Mouse (Mus musculus): Measurements from ENCODE around the gene Emc4.

Gene Emc4

DNA sequence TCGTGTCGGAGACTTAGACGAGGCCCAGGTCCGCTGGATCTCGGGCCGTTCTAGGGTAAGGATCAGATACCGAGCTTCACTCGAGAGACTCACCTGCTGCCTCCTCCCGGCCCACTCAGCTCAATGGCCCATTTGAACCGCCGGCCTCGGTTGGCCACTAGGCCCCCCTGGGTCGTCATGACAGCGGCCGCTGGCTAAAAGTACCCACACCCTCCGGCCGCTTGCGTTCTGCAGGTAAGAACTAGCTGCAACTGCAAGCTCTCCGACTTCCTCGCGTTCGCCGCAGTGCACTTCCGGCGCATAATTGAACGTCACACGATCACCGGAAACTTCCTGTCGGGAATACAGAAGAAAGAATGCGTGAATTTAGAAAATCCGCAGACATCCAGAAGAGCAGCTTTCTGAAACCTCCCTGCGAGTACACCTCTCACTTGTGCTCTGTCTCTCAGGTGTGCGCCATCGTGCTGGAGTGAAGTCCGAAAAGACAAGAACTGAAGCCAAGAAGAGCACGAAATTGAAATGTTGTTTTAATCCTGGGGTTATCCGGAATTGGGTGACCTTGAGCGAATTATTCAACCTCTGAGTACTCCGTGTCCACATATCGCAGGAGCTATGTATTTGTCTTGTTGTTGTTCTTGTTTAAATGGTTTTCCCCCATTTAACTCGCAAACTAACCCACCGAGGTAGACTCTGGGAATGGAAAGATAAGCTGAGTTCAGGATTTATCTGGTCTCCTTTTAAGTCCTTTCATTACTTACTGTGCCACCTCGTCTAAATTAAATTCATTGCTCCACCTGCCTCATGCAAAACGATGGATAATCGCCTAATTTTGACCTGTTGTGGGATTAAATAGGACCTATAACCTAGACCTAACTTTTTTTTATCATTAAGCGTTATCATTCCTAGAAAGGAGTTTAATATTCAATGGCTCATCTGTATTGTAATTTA, at the start of gene Emc4:
Emc4 (minus strand) TSS at position 302 of the 948 bp plus-strand sequence.
- peak; percentile 69 for DNase-seq (ENCODE audit: low spot score)

- DNase-seq (ENCODE audit: low spot score), result no peak
These were observed 39.2 kb upstream of the Emc4 start for GRCm38 (mm10) chr2:112407030-112407429.

DNA sequence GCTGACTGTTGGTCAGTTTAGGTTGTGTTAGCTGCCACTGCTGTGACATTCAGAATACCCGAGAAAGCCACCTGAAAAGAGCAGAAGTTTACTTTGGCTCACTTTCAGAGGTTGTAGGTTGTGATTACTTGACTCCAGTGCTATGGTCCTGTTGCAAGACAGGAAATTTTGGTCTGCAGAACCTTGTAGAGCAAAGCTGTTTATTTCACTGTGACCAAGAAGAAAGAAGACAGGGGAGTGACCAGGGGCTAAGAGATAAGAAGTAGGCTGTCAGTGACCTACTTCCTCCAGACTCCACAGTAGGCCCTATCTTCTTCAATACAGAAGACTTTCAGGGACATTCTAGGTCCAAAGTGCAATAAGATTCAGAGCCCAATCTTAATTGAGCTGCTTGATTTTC, 28.8 kb upstream of the Emc4 start:
- DNase-seq (ENCODE audit: low spot score), result no peak

DNA sequence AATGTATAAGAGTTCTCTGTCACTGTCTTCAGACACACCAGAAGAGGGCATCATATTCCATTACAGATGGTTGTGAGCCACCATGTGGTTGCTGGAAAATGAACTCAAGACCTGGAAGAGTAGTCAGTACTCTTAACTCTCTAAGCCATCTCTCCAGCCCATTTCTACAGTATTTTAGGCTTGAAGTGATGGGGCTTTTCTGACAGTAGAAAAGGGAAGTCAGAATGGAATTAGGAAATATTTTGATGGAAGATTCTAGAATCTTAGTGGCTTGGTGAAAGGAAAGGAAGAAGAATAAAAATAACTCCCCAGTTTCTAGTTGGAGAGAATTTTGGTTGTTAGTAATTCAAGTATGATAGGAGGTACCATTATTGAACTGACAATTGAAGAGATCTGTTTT, 26.1 kb upstream of the Emc4 start:
- no peak for DNase-seq (ENCODE audit: low spot score)

DNA sequence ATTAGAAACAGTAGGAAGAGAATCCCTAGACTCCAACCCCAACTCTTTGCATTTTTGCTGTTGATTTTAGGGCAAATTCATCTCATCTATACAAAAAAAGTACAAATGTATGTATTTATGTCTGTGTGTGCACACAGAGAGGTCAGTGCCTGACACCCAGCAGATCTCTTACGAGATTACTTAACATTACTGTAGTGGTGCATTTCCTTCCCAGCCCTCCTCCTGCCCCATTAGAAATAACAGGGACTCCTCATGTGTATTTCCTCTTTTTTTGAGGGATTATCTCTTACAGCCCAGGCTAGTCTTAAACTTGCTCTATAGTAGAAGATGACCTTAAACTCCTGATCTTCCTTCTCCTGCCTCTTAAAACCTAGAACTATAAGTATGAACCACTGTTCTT, 24.9 kb upstream of the Emc4 start:
- no peak for DNase-seq (ENCODE audit: low spot score)

DNA sequence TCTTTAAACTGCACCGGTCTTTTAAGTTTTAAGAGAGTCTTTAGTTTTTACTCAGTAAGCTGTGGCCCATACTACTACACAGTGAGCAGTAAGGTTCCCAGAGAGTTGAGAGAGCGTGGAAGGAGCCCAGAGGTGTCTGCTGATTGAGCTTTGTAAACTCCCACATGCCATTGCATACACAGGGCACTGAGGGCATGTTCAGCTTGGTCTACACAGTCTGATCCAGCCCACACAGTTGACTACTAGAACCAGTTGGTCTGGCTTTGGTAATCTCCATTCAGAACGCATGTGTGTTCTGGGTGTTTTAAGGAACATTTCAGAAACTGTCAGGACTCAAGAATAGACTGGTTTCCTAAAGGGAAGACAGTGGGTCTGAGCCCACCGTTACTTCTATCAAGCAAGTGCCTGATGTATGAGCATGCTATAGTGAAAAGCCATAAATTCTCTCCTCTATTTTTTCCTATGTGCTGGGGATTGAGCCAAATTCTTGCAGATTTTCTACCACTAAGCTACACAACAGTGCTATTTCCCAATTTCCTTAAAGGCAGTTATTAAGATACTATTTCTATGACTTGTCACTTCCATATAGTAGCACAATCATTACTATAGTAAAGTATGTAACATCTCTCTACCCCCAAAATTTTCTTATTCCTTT, 23.6 kb upstream of the Emc4 start:
- no peak for DNase-seq (ENCODE audit: low spot score)

DNA sequence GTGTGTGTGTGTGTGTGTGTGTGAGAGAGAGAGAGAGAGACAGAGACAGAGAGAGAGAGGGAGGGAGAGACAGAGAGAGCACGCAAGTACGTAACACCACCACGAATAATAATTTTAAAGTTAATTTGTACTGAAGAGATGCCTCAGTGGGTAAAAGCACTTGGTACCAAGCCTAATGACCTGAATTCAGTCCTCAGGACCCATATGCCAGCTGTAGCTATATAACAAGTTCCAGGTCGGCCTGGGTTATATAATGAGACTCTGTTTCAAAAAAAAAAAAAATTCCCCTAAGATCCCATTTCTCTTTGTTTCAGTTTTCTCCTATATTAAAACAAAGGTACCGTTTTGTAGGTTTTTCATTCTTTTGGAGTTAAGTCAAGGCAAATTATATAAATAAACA, 23.0 kb upstream of the Emc4 start:
- no peak for DNase-seq (ENCODE audit: low spot score)

DNA sequence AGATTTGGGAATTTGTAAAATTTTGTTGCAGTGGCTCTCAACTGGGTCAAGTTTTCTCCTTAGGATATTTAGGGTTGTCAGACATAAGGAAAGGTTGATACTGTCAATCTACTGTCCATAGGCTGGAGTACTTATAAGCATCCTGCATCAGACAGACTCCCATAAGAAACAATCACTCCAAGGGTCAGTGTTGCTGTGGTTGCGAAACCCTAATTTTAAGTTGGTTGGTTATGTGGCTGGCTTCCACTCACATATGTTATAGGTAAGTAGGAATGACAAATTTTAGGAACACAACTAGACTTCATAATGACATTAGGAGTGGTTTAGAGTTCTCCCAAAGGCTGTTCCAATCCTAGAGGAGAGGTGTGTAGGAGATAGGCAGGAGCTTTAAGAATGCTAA, 13.4 kb upstream of the Emc4 start:
- DNase-seq (ENCODE audit: low spot score), result no peak

GRCm38 (mm10) chr2:112380131-112380530, 12.3 kb upstream of the Emc4 start:
- no peak for DNase-seq (ENCODE audit: low spot score)

DNA sequence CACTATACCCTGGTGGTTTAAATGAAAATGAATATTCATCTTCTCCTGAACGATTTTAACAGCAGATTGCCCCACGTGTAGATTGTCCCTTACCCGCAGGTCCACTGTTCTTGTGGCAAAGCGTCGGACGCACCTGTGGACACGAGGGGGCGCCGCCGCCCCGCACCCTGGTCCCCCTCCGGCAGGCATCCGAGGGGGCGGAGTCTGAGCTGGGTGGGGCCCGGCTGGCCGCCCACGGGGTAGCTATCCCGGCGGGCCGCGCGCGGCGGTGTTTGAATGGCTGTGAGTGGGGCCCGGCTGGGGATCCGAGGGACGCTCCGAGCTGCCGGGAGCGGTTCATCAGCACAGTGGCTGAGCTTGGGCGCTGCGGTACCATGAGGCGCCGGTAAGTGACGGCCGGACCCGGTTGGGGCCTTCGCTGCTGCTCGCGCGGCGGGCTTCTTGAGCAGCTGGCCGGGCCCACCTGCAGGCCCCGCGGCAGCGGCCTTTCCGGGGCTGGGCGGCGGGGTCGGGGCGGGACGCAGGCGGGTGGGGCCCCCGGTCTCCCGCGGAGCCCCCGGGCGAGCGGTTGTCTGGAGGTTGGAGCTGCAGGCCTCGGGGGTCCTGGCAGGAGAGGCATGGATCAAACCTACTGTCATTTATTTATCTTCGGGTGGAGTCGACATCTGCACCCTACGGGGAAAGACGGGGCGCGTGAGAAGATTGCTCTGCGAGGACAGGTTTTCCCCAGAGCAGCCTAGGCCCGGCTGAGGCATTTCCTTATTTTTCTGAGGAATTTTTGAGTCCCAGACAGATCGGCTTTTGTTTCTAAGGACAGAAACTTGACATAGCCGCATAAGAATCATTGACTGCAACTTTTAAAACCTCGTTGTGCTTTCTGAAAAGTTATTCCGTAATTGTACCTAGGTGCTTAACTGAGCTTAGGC, 11.4 kb upstream of the Emc4 start, which contains the start of gene Katnbl1:
Katnbl1 (plus strand) TSS at position 239 of the 926 bp plus-strand sequence.
- peak; percentile 38 for DNase-seq (ENCODE audit: low spot score)

DNA sequence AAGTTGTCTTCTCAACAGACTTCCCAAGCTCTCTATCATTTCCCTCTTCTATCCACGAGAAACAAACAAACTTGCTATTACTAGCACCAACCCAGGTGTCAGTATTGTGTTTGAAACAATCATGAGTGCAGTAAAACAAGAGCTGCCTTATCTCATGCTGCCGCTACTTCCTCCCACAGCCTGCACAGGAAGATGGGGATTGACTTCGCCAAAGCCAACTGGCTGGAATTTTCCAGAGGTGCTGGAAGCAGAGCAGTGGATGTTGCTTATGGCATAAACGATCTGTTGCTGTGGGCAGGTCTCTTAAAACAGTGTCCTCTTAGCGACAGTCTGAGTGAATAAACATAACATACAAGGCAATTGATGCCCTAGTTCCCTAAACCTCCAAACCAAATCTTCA, 6.8 kb upstream of the Emc4 start:
- DNase-seq (ENCODE audit: low spot score), result no peak

GRCm38 (mm10) chr2:112373141-112373540, 5.3 kb upstream of the Emc4 start:
- DNase-seq (ENCODE audit: low spot score), result no peak

GRCm38 (mm10) chr2:112369941-112370340, 2.1 kb upstream of the Emc4 start:
- DNase-seq (ENCODE audit: low spot score), result no peak

GRCm38 (mm10) chr2:112367222-112367621, 605 bp downstream of the Emc4 start:
- DNase-seq (ENCODE audit: low spot score), result no peak

- no peak for DNase-seq (ENCODE audit: low spot score)
These were observed 7.1 kb downstream of the Emc4 start for GRCm38 (mm10) chr2:112360781-112361169.

DNA sequence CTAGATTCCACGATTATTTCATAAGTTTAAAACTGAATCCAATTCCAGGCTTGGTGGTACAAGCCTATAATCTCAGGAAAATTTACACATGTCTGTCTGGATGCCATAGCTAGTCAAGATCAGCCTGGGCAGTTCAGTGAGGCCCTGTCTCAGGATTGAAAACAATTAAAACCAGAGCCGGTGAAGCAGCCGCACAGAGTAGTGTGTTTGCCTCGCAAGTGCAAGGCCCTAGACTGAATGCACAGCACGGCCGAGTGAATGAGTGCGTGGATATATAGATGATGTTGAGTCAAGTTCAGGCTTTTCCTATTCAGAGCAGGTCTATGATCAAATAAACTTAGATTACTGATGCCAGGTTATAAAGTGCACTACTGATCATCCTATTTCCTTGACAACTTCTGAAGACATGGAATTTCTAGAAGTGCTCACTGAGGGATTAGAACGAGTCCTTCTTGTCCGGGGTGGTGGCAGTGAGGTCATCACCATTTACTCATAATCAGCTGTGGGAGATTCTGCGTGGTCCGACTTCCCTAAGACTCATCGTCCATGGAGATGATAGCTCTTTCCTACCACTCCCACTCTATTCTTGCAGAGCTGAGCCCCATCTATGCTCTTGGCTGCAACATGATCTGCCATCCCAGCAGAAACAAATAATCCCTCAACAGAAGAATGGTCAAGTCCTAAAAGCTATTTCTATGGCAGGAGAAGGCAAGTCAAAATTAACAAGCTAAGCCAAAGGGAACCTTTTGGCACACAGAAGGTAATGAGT, 7.6 kb downstream of the Emc4 start:
- DNase-seq (ENCODE audit: low spot score), result no peak

- no peak for DNase-seq (ENCODE audit: low spot score)
These were observed 8.2 kb downstream of the Emc4 start for GRCm38 (mm10) chr2:112359611-112360010.

GRCm38 (mm10) chr2:112353685-112354455, 14.0 kb downstream of the Emc4 start:
- no peak for DNase-seq (ENCODE audit: low spot score)

DNA sequence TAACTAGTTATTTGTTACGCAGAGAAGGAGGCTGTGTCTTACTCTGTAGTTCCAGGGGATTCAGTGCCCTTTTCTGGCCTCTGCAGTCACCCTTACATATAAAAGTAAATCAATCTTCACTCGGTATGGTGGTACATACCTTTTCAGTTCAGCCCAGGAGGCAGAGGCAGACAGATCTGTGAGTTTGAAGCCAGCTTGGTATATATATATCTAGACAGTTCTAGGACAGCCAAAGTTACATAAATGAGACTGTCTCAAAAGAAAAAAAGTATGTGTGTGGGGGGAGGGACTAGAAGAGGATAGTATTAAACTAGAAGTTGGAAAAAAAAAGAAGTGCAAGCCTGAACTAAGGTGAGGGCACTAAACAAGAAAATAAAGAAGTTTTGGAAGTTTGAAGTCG, 19.6 kb downstream of the Emc4 start:
- DNase-seq (ENCODE audit: low spot score), result no peak

DNA sequence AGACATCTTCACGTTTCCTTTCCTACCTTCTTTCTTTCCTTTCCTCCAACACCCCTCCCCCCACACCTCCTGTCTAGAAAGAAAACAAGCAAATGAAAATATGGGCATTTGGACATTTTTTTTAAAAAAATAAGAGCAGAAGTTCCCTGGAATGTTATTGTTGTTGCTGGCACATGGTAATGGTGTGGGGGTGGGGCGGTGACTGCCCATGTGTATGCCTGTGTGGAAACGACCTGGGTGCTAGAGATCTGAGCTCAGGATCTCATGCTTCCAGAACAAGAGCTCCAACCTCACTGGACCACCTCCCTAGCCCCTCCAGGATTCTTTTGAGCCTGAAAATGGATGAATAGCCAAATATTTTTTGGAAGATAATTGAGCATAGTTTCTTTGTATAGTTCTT, 26.7 kb downstream of the Emc4 start:
- no peak for DNase-seq (ENCODE audit: low spot score)

- no peak for DNase-seq (ENCODE audit: low spot score)
These were observed 28.1 kb downstream of the Emc4 start for GRCm38 (mm10) chr2:112339736-112340135.
